Mouse (Mus musculus) testis, postnatal 14 days (tissue): ENCODE data around the gene Nisch.
A peak's percentile ranks its signal among the peaks of the same experiment; 100 is the strongest.

ENCODE experiments used
- DNase-seq: peaks from one replicate; pipeline ENCODE4 v3.0.0; 2021; ENCODE audit warnings: low spot score

Nisch gene

DNA sequence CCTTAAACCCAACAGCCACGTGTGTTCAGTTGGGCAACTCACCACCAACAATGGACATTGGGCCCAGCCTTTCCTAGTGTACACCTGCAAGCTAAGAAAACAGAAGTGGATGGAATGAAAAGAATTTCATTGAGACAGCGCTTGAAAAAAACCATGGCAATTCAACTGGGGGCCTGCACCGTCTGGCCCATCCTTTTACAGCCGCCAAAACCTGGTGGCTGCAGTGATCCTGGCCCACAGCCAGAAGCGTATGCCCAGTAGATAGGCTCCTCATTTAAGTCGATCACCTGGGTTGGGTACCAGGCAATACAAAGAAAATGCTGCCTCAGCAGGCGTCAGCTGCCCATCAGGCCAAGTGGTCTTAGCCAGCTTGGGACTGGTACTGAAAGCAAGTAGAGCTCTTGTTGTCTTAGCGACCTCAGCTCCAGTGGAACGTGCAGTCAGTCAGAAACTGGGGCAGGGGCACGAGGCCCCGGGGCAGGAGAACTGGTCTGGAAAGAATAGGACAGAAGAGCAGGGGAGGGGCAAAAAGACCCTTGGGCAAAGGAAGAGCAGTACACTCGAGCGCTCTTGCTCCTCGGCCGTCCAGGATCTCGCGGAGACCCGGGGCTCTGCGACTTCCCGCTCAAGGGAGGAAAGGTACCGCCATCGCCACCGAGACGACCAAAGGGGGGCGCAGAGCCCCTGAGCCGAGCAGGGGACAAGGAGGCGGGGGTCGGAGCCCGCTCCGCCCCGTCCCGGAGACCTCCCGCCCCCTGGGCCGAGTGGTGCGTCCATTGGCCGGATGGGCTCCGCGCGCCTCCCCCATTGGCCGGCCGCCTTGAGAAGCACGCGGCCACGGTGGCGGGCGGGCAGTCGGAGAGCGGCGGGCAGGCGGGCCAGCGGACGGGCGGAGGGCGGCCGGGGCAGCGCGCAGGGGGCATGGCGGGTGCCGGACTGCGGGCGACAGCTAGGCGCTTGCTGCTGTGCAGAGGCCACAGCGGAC, 86.2 kb downstream of the Nisch start, which contains the start of gene Nt5dc2:
Nt5dc2 (plus strand) TSS at position 818 of the 985 bp plus-strand sequence.
- peak; percentile 88 for DNase-seq

DNA sequence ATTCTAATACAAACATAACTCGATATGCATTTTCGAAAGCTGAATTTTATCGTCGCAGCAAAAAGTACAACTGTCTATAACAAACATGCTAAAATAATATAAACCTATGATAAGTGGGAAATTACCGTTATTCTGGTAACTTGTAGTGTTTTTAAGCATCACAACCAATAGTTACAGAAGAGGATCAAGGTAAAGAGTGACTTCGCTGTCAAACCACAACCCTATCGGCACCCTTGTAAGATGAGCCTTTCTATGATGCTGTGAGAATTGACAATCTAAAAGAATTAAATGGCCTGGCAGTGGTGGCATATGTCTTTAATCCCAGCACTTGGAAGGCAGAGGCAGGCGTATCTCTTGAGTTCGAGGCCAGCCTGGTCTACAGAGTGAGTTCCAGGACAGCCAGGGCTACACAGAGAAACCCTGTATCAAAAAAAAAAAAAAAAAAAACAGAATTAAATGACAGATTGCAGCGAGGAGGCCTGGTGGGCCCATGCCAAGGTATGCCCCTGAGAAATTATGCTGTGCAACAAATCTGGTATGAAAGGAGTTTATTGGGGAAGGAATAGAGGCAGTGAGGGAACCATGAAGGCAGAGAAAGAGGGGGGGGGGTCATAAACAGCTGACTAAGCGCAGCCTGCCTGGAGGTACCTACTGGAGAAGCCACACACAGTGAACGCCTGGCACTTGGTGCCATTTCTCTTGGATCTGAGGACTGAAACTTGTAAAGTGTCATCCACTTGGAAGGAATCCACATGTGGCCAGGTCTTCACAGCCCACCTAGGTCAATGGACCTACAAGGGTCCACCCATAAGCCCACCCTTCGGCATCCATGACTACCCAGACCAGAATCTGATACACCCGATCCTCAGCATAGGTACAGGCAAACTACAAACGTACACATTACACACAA, 87.2 kb downstream of the Nisch start:
- no peak for DNase-seq

DNA sequence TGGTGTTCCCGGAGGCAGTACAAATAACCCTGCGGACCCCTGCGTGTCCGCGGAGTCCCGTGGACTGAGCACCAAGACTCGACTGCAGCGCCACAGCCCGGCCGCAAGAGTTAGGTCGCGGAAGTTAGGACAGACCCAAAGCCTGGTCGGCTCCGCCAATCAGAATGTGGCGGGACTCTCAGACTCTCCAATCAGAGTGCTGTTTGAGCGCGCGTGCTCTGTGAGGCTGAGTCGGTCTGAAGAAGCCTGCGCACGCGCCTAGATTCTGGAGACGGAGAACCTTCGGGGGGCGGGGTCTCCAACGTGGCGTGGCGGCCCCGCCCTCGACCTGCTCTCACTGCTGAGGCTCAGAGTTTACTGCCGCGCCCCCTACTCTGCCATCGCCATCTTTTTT, 87.9 kb downstream of the Nisch start, which contains the start of gene Smim4:
Smim4 (minus strand) TSS at position 131 of the 394 bp plus-strand sequence.
- DNase-seq, result peak; percentile 98

- DNase-seq, result peak; percentile 64
These were observed 88.5 kb downstream of the Nisch start for GRCm38 (mm10) chr14:31128101-31128825.

- no peak for DNase-seq
These were observed 89.9 kb downstream of the Nisch start for GRCm38 (mm10) chr14:31126826-31127225.

- no peak for DNase-seq
These were observed 91.4 kb downstream of the Nisch start for GRCm38 (mm10) chr14:31125106-31126075.
